Mouse (Mus musculus) ES-E14 (cell line): ENCODE data around the gene Eya2. TPM values are rescaled to one million over a fixed set of nuclear protein-coding genes. Genes with fewer than 3 reads are reported as not detected.

Experiments used
- DNase-seq: peaks from one replicate; pipeline ENCODE4 v3.0.0-alpha.2; 2013; ENCODE audit warnings: low read depth, low spot score
- H3K27ac ChIP-seq: 2 replicates; pipeline ENCODE4 v1.5.1; 2012; ENCODE audit warnings: low read depth, mild to moderate bottlenecking, low read length, moderate library complexity, mixed read lengths; ENCODE audit not compliant: poor library complexity, insufficient read depth, severe bottlenecking
- H3K36me3 ChIP-seq: 2 replicates; pipeline ENCODE4 v1.6.1; 2012; ENCODE audit warnings: mild to moderate bottlenecking, low read length, moderate library complexity, mixed read lengths; ENCODE audit not compliant: control insufficient read depth, poor library complexity, insufficient read depth, severe bottlenecking
- H3K4me1 ChIP-seq, 2 experiments: fragments of 150-350 bp in 1 of 2; sonication (generic) in 1 of 2; 2 replicates each; pipeline ENCODE4 v1.6.1; 2012; ENCODE audit warnings: low read length in 2 of 2, mild to moderate bottlenecking in 1 of 2, mixed read lengths in 1 of 2; ENCODE audit not compliant: control insufficient read depth in 2 of 2, insufficient read depth in 2 of 2, poor library complexity in 1 of 2
- H3K4me3 ChIP-seq, 2 experiments: fragments of 150-350 bp in 1 of 2; sonication (generic) in 1 of 2; 2 replicates each; pipeline ENCODE4 v1.5.1; 2012; ENCODE audit warnings: low read length in 2 of 2, low read depth in 1 of 2, mild to moderate bottlenecking in 1 of 2, mixed read lengths in 1 of 2; ENCODE audit not compliant: insufficient read depth in 1 of 2, poor library complexity in 1 of 2, severe bottlenecking in 1 of 2
- H3K9ac ChIP-seq: 2 replicates; pipeline ENCODE4 v1.6.1; 2012; ENCODE audit warnings: low read depth, mild to moderate bottlenecking, low read length, mixed read lengths; ENCODE audit not compliant: poor library complexity, insufficient read depth, severe bottlenecking
- H3K9me3 ChIP-seq: fragments of 150-350 bp; sonication (generic); 2 replicates; pipeline ENCODE4 v1.6.1; 2012; ENCODE audit warnings: low read depth, mild to moderate bottlenecking, low read length; ENCODE audit not compliant: control insufficient read depth, insufficient read depth
- CHD2 ChIP-seq: IDR thresholded peaks from 2 replicates; pipeline ENCODE4 v1.6.1; 2014; ENCODE audit warnings: mild to moderate bottlenecking, low read depth, low read length, inconsistent platforms
- HCFC1 ChIP-seq: IDR thresholded peaks from 2 replicates; pipeline ENCODE4 v1.6.1; 2012; ENCODE audit warnings: low read length, inconsistent platforms, borderline replicate concordance; ENCODE audit not compliant: insufficient read depth
- MAFK ChIP-seq: IDR thresholded peaks from 2 replicates; pipeline ENCODE4 v1.6.1; 2014; ENCODE audit warnings: mild to moderate bottlenecking, low read depth, low read length, inconsistent platforms; ENCODE audit not compliant: insufficient read depth
- ZC3H11A ChIP-seq: IDR thresholded peaks from 2 replicates; pipeline ENCODE4 v1.6.1; 2012; ENCODE audit warnings: low read depth, mild to moderate bottlenecking, inconsistent platforms, low read length, borderline replicate concordance
- ZNF384 ChIP-seq: IDR thresholded peaks from 2 replicates; pipeline ENCODE4 v1.6.1; 2012; ENCODE audit warnings: low read depth, low read length, inconsistent platforms
- in situ Hi-C, 2 experiments: fragments of 600-800 bp; cut with MboI; formaldehyde crosslinking; loops; one replicate each; pipeline ENCODE4 v1.15.1; 2025; ENCODE audit warnings: low sequenced_read_pairs in 2 of 2, inconsistent platforms in 1 of 2; ENCODE audit not compliant: unreplicated experiment in 2 of 2
- total RNA-seq: library from RNA; depleted of rRNA; stranded (reverse); fragments of 300-350 nt; gene quantifications from 2 replicates; pipeline ENCODE4 v1.2.3, GENCODE M21; 2012

The Eya2 gene
- total RNA-seq, 1 experiment, result 0.40 TPM

- H3K9me3 ChIP-seq, result no peaks in the 10 kb centered on the region
- H3K4me1 ChIP-seq, result 0 out of 4 replicates have a peak, but pooled peaks cover 0 to 2% of the 10 kb centered on the region in 2 experiments
- no peak for DNase-seq
- no peak overlapping the region for H3K4me3 ChIP-seq
- TF ChIP-seq HCFC1 (no peak), ZNF384 (no peak)
- no peak overlapping the region for H3K27ac ChIP-seq
- H3K36me3 ChIP-seq, result no peaks in the 10 kb centered on the region
- no peak overlapping the region for H3K9ac ChIP-seq
- in situ Hi-C loops, result no loop called here
Measured at GRCm38 (mm10) chr2:165665176-165665575, 70.3 kb downstream of the Eya2 start.

DNA sequence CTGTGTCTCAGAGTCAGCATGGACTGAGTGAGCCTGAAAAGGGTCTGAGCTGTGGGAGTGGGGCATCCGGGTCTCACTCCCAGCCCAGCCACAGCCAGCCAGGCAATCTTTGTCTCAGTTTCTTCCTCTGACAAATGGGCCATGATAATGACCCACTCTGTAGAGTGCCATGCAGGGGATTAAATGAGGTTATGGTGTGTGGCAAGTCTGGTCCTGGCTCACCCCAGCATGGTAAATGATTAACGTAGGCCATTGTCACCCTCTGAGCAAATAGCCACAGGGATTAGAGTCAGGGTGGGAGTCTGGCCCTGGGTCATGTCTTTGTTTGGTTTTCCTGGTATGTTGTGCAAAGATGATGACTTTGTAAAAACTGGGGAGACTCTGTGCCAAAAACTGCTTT is 72.3 kb downstream of the Eya2 start:
- TF ChIP-seq HCFC1 (no peak), ZC3H11A (no peak)
- no peaks in the 10 kb centered on the region for H3K9me3 ChIP-seq
- no peaks in the 10 kb centered on the region for H3K36me3 ChIP-seq
- DNase-seq, result no peak
- no peak overlapping the region for H3K4me3 ChIP-seq
- H3K27ac ChIP-seq, result no peak overlapping the region
- H3K9ac ChIP-seq, result no peak overlapping the region
- in situ Hi-C loops, result no loop called here
- H3K4me1 ChIP-seq, result 0 out of 4 replicates have a peak, but pooled peaks cover 0 to 2% of the 10 kb centered on the region in 2 experiments

DNA sequence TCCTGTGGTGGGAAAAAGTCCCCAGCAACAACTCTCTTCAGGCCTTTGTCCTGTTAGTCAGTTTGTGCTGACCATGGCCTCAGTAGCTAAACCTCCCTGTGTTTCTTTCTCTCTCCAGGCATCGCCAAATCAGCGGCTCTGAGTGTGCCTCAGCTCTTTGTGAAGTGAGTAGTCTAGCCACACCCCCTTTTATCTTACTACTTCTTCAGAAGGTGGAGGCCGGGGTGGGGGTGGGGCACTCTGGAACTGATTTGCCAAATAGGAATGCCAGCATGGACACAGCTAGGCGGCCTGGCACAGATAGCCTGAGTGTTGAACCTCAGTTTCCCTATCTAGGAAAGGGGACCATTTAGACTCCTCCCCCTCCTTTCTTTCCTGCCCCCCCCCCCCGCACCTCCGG is 87.9 kb downstream of the Eya2 start:
- Histone ChIP-seq H3K4me3 (no peak overlapping the region), H3K4me1 (no peaks in the 10 kb centered on the region), H3K36me3 (no peaks in the 10 kb centered on the region), H3K9me3 (no peaks in the 10 kb centered on the region), H3K9ac (no peak overlapping the region), H3K27ac (no peak overlapping the region)
- in situ Hi-C loops, result no loop called here
- no peak for DNase-seq
- TF ChIP-seq HCFC1 (no peak), ZC3H11A (no peak), CHD2 (no peak), MAFK (no peak), ZNF384 (no peak)

GRCm38 (mm10) chr2:165687516-165687915 is 92.7 kb downstream of the Eya2 start:
- Histone ChIP-seq H3K27ac (no peak overlapping the region), H3K4me1 (no peaks in the 10 kb centered on the region), H3K36me3 (no peaks in the 10 kb centered on the region), H3K4me3 (no peak overlapping the region), H3K9me3 (no peaks in the 10 kb centered on the region), H3K9ac (no peak overlapping the region)
- TF ChIP-seq ZNF384, result no peak
- in situ Hi-C loops, result no loop called here
- DNase-seq, result no peak

- H3K9me3 ChIP-seq, result no peaks in the 10 kb centered on the region
- H3K36me3 ChIP-seq, result no peaks in the 10 kb centered on the region
- H3K9ac ChIP-seq, result no peak overlapping the region
- H3K4me3 ChIP-seq, result no peak overlapping the region
- no peaks in the 10 kb centered on the region for H3K4me1 ChIP-seq
- in situ Hi-C loops, result no loop called here
- H3K27ac ChIP-seq, result no peak overlapping the region
- TF ChIP-seq MAFK (no peak), ZC3H11A (no peak), HCFC1 (no peak), ZNF384 (no peak), CHD2 (no peak)
- no peak for DNase-seq
Measured at GRCm38 (mm10) chr2:165688896-165689295, 94.1 kb downstream of the Eya2 start.
